Mouse (Mus musculus): Measurements from ENCODE around the gene Metrn.
A peak's percentile ranks its signal among the peaks of the same experiment; 100 is the strongest.

The Metrn gene

GRCm38 (mm10) chr17:25831451-25832281 is 34.7 kb upstream of the Metrn start:
- peak; percentile 33 for DNase-seq (ENCODE audit: extremely low spot score, low spot score)

GRCm38 (mm10) chr17:25830806-25831431 is 34.0 kb upstream of the Metrn start:
- no peak for DNase-seq (ENCODE audit: extremely low spot score, low spot score)

DNA sequence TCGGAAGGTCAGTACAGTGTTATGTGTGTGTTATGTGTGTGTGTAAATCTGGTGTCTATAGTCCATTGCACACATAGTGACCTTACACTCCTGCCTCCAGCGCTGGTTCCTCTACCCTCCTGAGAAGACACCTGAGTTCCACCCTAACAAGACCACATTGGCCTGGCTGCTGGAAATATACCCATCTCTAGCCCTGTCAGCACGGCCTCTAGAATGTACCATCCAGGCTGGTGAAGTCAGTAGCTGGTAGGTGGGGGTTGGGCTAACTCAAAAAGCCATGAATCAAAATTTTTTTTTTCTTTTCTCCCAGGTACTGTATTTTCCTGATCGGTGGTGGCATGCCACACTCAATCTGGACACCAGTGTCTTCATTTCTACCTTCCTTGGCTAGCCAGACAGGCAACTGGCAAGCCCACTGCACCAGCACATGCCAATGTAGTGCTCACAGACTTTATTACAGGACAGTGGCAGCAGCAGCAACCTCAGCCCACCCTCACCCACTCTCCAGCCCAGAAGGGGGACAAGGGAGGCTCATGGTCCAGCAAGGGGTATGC is 33.3 kb upstream of the Metrn start:
- no peak for DNase-seq (ENCODE audit: extremely low spot score, low spot score)

- DNase-seq (ENCODE audit: extremely low spot score, low spot score), result peak; percentile 45
Observed at GRCm38 (mm10) chr17:25829558-25830017, 32.7 kb upstream of the Metrn start.

GRCm38 (mm10) chr17:25828712-25829557 is 32.0 kb upstream of the Metrn start, which contains the start of gene Jmjd8:
Gene Jmjd8 (plus strand): TSS chr17:25828867.
- peak; percentile 87 for DNase-seq (ENCODE audit: extremely low spot score, low spot score)

DNA sequence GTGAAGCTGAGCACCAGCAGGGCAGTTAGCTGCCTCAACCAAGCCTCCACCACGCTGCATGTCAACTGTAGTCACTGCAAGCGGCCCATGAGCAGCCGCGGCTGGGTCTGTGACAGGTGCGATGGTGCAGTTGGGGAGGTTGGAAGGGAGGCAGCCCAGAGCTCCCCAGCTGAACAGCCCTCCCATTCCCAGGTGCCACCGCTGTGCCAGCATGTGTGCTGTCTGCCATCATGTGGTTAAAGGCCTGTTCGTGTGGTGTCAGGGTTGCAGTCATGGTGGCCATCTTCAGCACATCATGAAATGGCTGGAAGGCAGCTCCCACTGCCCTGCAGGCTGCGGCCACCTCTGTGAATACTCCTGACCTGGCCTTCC is 31.3 kb upstream of the Metrn start:
- peak; percentile 38 for DNase-seq (ENCODE audit: extremely low spot score, low spot score)

DNA sequence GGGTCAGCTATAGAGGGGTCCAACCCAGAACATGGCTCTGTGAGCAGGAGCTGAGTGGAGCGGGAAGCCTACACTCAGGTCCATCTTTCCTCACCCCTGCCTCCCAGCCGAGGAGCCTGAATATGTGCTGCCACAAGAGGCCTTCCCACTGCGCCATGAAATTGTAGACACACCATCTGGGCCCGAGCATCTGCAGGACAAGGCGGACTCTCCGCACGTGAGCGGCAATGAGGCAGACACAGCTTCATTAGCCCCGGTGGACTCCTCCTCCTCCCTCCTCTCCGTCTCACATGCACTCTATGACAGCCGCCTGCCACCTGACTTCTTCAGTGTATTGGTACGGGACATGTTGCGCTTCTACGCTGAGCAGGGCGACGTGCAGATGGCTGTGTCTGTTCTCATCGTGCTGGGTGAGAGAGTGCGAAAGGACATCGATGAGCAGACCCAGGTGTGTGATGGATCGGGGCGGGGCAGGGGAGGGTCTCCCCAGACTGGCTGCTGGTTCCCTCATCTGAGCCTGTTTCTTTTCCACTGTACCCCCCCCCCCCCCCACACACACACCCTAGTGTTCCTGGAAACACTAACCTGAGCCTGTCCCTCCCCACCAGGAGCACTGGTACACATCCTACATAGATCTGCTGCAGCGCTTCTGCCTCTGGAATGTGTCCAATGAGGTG is 30.7 kb upstream of the Metrn start:
- no peak for DNase-seq (ENCODE audit: extremely low spot score, low spot score)

- no peak for DNase-seq (ENCODE audit: extremely low spot score, low spot score)
Observed at GRCm38 (mm10) chr17:25827011-25827410, 30.1 kb upstream of the Metrn start.

- no peak for DNase-seq (ENCODE audit: extremely low spot score, low spot score)
Observed at GRCm38 (mm10) chr17:25825984-25826570, 29.1 kb upstream of the Metrn start.

GRCm38 (mm10) chr17:25825311-25825710 is 28.4 kb upstream of the Metrn start:
- no peak for DNase-seq (ENCODE audit: extremely low spot score, low spot score)

GRCm38 (mm10) chr17:25824362-25825142 is 27.6 kb upstream of the Metrn start:
- no peak for DNase-seq (ENCODE audit: extremely low spot score, low spot score)

DNA sequence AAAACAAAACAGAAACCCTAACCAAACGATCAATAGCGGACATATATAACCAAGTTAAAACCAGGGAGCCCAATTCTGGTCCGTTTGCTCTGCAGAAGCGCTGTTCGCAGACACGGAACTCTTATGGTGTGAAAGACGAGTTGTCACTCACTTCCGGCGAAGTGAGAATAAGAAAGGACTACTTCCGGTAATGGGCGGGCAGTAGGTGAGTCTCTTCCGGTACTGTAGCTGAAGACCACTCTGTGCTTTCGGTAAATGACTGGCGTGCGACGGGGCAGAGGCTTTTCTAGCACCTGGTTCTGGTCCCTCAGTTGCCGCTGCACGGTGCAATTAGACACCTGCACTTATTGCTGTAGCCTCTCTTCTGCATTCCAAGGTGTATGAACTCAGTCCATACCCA is 26.5 kb upstream of the Metrn start, which contains the start of gene Wdr24:
Wdr24 (plus strand) TSS at position 176 of the 400 bp plus-strand sequence.
- DNase-seq (ENCODE audit: extremely low spot score, low spot score), result peak; percentile 65

- no peak for DNase-seq (ENCODE audit: extremely low spot score, low spot score)
Observed at GRCm38 (mm10) chr17:25818851-25819780, 22.2 kb upstream of the Metrn start.

DNA sequence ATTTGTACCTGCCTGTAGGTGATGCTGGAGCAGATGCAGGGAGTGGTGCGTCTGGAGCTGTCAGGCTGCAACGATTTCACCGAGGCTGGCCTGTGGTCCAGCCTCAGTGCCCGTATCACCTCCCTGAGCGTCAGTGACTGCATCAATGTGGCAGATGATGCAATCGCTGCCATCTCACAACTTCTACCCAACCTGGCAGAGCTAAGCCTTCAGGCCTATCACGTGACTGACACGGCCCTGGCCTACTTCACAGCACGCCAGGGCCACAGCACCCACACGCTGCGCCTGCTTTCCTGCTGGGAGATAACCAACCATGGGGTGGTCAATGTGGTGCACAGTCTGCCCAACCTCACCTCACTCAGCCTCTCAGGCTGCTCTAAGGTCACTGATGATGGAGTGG is 20.7 kb upstream of the Metrn start:
- no peak for DNase-seq (ENCODE audit: extremely low spot score, low spot score)

DNA sequence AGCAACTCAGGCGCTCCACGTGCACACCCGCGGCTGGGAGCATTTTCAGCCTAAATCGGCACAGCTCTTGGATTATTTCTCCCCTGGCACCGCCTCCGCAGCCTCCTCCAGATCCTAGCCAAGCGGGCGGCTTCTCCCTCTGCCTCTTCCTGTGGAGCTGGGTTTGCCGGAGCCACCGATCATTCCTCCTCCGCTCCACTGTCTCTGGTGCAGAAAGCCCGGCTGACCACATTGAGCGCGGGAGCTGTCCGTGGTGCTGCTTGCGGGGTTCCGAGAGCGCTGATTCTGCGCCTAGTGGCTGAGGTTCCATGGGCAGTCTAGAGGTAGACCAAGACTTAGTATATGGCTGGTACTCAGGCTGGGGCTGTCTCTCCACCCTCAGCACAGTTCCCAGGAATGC is 16.5 kb upstream of the Metrn start:
- peak; percentile 93 for DNase-seq (ENCODE audit: extremely low spot score, low spot score)

DNA sequence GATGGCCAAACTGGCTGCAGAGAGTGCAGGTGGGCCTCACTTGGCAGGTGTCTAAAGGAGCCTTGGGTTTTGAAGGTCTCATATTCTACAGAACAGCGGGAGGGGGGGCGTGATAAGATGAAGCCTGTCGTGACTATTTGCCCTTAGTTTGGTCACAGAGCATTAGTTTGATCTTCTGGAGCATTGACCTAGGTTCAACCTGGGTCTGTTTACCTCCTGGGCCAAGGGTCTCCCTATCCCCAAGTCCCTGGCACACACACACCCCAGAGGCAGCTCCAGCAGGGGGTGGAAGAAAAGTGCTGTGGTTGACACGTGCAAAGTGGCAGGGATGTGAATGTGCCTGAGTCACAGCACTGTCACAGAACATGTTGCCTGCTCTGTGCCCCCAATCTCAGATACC is 14.0 kb upstream of the Metrn start:
- no peak for DNase-seq (ENCODE audit: extremely low spot score, low spot score)

GRCm38 (mm10) chr17:25809606-25810340 is 12.8 kb upstream of the Metrn start:
- no peak for DNase-seq (ENCODE audit: extremely low spot score, low spot score)
